Mouse (Mus musculus): ENCODE measurements at regions not wholly inside any gene's neighbourhood (a gene's known extent, or its start where the extent isn't known, plus 50 kb on each side); places are given as distances from the start of the nearest gene placed in this dataset.

DNA sequence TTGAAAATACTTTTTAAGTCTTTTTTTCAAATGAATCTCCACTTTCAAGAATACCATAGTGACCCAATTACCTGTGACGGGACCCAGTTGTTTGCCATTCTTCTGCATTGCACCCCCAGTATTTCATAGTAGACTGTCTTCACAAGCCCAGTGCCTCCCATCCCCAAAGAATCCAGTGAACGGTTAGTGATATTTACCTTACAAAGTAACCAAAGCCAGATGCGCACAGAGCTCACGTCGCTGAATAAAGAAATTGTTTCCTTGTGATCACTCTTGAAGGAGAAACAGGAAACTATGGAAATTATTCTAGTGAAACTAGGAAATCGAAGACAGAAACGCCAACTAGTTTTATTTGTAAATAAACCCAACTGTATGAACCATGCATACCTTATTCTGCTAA lies 91.4 kb upstream of the Ssbp2 start:
- in situ Hi-C loops (cut with MboI; ENCODE audit: low pct_ligation_motif_present, low pct_unique_long_range_greater_than_20kb, low sequenced_read_pairs) (no loop called here), dilution Hi-C loops (cut with MboI; ENCODE audit: extremely low pct_ligation_motif_present, extremely low pct_unique_long_range_greater_than_20kb, low sequenced_read_pairs) (no loop called here)
- no peak for DNase-seq (ENCODE audit: extremely low read depth)
- Histone ChIP-seq H3K79me2 (replicated peaks; ENCODE audit: control insufficient read depth, extremely low read depth, insufficient read depth, poor library complexity, severe bottlenecking) (no peaks in the 10 kb centered on the region), H3K4me2 (ENCODE audit: insufficient read depth, low read depth, poor library complexity, severe bottlenecking) (no peak overlapping the region), H3K9me3 (replicated peaks; ENCODE audit: low read length) (no peaks in the 10 kb centered on the region), H3K27ac (ENCODE audit: insufficient read depth, low read depth) (no peak overlapping the region), H3K9ac (ENCODE audit: insufficient read depth, low read depth) (no peak overlapping the region), H3K27me3 (replicated peaks) (no peaks in the 10 kb centered on the region), H3K36me3 (replicated peaks in 1 of 2; ENCODE audit: control insufficient read depth in 1 of 2, insufficient read depth in 1 of 2, low read length in 1 of 2) (no peaks in the 10 kb centered on the region), H3K4me1 (ENCODE audit: control insufficient read depth in 1 of 2, insufficient read depth in 2 of 2) (peaks cover 6 to 21% of the 10 kb centered on the region in 2 experiments), H3K4me3 (replicated peaks in 1 of 3; ENCODE audit: low read depth in 2 of 3, low read length in 2 of 3, poor library complexity in 1 of 3) (no peak overlapping the region)
- TF ChIP-seq MAFK (IDR thresholded peaks at IDR 0.05; ENCODE audit: insufficient replicate concordance, low read length), result no peak
- TF ChIP-seq ZMIZ1 (IDR thresholded peaks at IDR 0.05; ENCODE audit: low read depth, low read length), result no peak
- TF ChIP-seq MAZ (IDR thresholded peaks at IDR 0.05; ENCODE audit: low read depth, low read length), result no peak
- TF ChIP-seq CHD1 (IDR thresholded peaks at IDR 0.05; ENCODE audit: low read depth, low read length), result no peak
- no peak for TF ChIP-seq KAT2A (IDR thresholded peaks at IDR 0.05; ENCODE audit: insufficient replicate concordance, low read length)
- TF ChIP-seq UBTF (IDR thresholded peaks at IDR 0.05; ENCODE audit: low read depth, low read length), result no peak
- no peak for TF ChIP-seq SIN3A (IDR thresholded peaks at IDR 0.05; ENCODE audit: low read length)
- no peak for TF ChIP-seq CTCF (conservative IDR thresholded peaks at IDR 0.05 in 1 of 2, IDR thresholded peaks at IDR 0.05 in 1 of 2; ENCODE audit: low read depth in 2 of 2, low read length in 2 of 2)
- TF ChIP-seq POLR2A (IDR thresholded peaks at IDR 0.05; ENCODE audit: low read depth, low read length), result no peak
- no peak for TF ChIP-seq USF1 (IDR thresholded peaks at IDR 0.05; ENCODE audit: low read depth, low read length)
- TF ChIP-seq EP300 (IDR thresholded peaks at IDR 0.05; ENCODE audit: low read length), result no peak
- no peak for TF ChIP-seq TBP (conservative IDR thresholded peaks at IDR 0.05; ENCODE audit: low read depth, low read length)
- TF ChIP-seq GABPA (IDR thresholded peaks at IDR 0.05; ENCODE audit: insufficient replicate concordance, low read depth, low read length), result no peak
- TF ChIP-seq ETS1 (conservative IDR thresholded peaks at IDR 0.05; ENCODE audit: low read depth, low read length), result no peak
- no peak for TF ChIP-seq ELF1 (IDR thresholded peaks at IDR 0.05; ENCODE audit: low read depth, low read length)

DNA sequence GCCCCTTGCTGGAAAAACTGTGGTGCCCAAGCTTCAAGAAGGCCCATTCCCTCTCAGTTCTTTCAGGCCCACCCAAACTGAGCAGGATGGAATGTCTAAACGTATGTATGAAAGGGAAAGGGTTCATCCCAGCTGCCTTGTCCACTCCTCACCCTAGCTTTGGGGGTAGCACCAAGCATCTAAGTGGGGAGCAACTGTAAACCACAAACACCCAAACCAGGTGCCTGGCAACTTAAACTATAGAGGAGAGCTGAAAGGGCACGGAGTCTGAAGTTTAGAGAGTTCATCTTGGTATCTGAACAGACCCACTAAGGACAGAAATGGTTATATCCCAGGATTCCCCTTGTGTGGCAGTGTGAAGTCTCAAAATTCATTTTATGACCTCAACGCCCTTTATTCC lies 90.1 kb upstream of the Ssbp2 start:
- no peaks in the 10 kb centered on the region for H3K36me3 ChIP-seq (replicated peaks in 1 of 2; ENCODE audit: control insufficient read depth in 1 of 2, insufficient read depth in 1 of 2, low read length in 1 of 2)
- H3K9ac ChIP-seq (ENCODE audit: insufficient read depth, low read depth), result no peak overlapping the region
- H3K79me2 ChIP-seq (replicated peaks; ENCODE audit: control insufficient read depth, extremely low read depth, insufficient read depth, poor library complexity, severe bottlenecking), result no peaks in the 10 kb centered on the region
- dilution Hi-C loops (cut with MboI; ENCODE audit: extremely low pct_ligation_motif_present, extremely low pct_unique_long_range_greater_than_20kb, low sequenced_read_pairs), result no loop called here
- H3K4me2 ChIP-seq (ENCODE audit: insufficient read depth, low read depth, poor library complexity, severe bottlenecking), result no peak overlapping the region; the same call in 1 of the 2 replicates
- no peaks in the 10 kb centered on the region for H3K27me3 ChIP-seq (replicated peaks)
- no peaks in the 10 kb centered on the region for H3K9me3 ChIP-seq (replicated peaks; ENCODE audit: low read length)
- in situ Hi-C loops (cut with MboI; ENCODE audit: low pct_ligation_motif_present, low pct_unique_long_range_greater_than_20kb, low sequenced_read_pairs), result loop anchor here (10.0 kb wide), 1 partner anchor 145 kb away; the partner anchor contains the start of gene Atg10
- no peak overlapping the region for H3K4me3 ChIP-seq (replicated peaks in 1 of 3; ENCODE audit: low read depth in 2 of 3, low read length in 2 of 3, poor library complexity in 1 of 3)
- H3K27ac ChIP-seq (ENCODE audit: insufficient read depth, low read depth), result no peak overlapping the region
- H3K4me1 ChIP-seq (ENCODE audit: control insufficient read depth in 1 of 2, insufficient read depth in 2 of 2), result peaks cover 6 to 21% of the 10 kb centered on the region in 2 experiments
- TF ChIP-seq ETS1 (conservative IDR thresholded peaks at IDR 0.05; ENCODE audit: low read depth, low read length) (no peak), MAZ (IDR thresholded peaks at IDR 0.05; ENCODE audit: low read depth, low read length) (no peak), IRF4 (IDR thresholded peaks at IDR 0.05; ENCODE audit: low read depth, low read length) (no peak), PAX5 (IDR thresholded peaks at IDR 0.05; ENCODE audit: low read length) (no peak), MYC (IDR thresholded peaks at IDR 0.05; ENCODE audit: low read depth, low read length) (no peak), TBP (conservative IDR thresholded peaks at IDR 0.05; ENCODE audit: low read depth, low read length) (no peak), NRF1 (IDR thresholded peaks at IDR 0.05; ENCODE audit: low read depth, low read length) (no peak), ZMIZ1 (IDR thresholded peaks at IDR 0.05; ENCODE audit: low read depth, low read length) (no peak), POLR2AphosphoS2 (IDR thresholded peaks at IDR 0.05; ENCODE audit: low read depth, low read length) (no peak), POLR2A (IDR thresholded peaks at IDR 0.05; ENCODE audit: low read depth, low read length) (no peak), ZKSCAN1 (IDR thresholded peaks at IDR 0.05; ENCODE audit: borderline replicate concordance, low read depth, low read length) (no peak), SMC3 (IDR thresholded peaks at IDR 0.05; ENCODE audit: low read depth, low read length) (no peak), ELF1 (IDR thresholded peaks at IDR 0.05; ENCODE audit: low read depth, low read length) (no peak), TCF12 (IDR thresholded peaks at IDR 0.05; ENCODE audit: low read depth, low read length) (no peak), CTCF (conservative IDR thresholded peaks at IDR 0.05 in 1 of 2, IDR thresholded peaks at IDR 0.05 in 1 of 2; ENCODE audit: low read depth in 2 of 2, low read length in 2 of 2) (no peak), USF2 (conservative IDR thresholded peaks at IDR 0.05; ENCODE audit: low read depth, low read length) (no peak)
- DNase-seq (ENCODE audit: extremely low read depth), result no peak
